Mouse (Mus musculus): ENCODE measurements around the gene Nme6. TPM values are rescaled to one million over a fixed set of nuclear protein-coding genes. Genes with fewer than 3 reads are reported as not detected.

The Nme6 gene
- polyA plus RNA-seq, 1 experiment from 2014 or later, result 73.2 TPM

GRCm38 (mm10) chr9:109825739-109826138 lies 6.8 kb upstream of the Nme6 start:
- Histone ChIP-seq H3K4me1 (no peaks in the 10 kb centered on the region), H3K9me3 (replicated peaks) (no peaks in the 10 kb centered on the region), H3K36me3 (peaks cover 4% of the 10 kb centered on the region; the same call in 1 of the 2 replicates), H3K4me2 (no peak overlapping the region), H3K9ac (replicated peaks) (no peak overlapping the region), H3K4me3 (replicated peaks) (no peak overlapping the region), H3K27me3 (replicated peaks) (no peaks in the 10 kb centered on the region), H3K27ac (replicated peaks) (no peak overlapping the region)
- WGBS, result 74% methylated on average over 4 of the region's 4 CpGs
- no peak for ATAC-seq (ENCODE audit: low FRiP score)

GRCm38 (mm10) chr9:109826181-109826580 lies 6.4 kb upstream of the Nme6 start:
- ATAC-seq (ENCODE audit: low FRiP score), result no peak
- Histone ChIP-seq H3K36me3 (peaks cover 4% of the 10 kb centered on the region; the same call in 1 of the 2 replicates), H3K4me1 (no peaks in the 10 kb centered on the region), H3K9ac (replicated peaks) (no peak overlapping the region), H3K27me3 (replicated peaks) (no peaks in the 10 kb centered on the region), H3K27ac (replicated peaks) (no peak overlapping the region), H3K4me2 (no peak overlapping the region), H3K9me3 (replicated peaks) (no peaks in the 10 kb centered on the region), H3K4me3 (replicated peaks) (no peak overlapping the region)
- 80% methylated on average over 5 of the region's 5 CpGs for WGBS

DNA sequence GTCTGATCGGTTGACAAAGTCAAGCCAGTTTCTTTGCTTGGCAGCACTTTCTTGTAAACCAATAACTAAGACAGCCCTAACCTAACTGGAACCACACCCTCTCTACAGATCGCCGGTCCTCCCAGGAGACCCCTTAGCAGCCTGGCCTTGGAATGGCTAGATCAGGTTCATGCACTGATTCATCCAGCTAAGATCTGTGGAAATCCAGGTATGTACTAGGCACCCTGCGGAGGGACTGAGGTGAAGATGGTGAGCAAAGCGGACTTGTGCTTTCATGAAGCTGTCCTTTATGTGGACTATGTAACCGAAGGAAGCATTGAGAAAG lies 501 bp downstream of the Nme6 start:
- H3K9me3 ChIP-seq (replicated peaks), result no peaks in the 10 kb centered on the region
- peaks cover 15% of the 10 kb centered on the region for H3K36me3 ChIP-seq
- peak overlapping the region; percentile 92 for H3K4me2 ChIP-seq
- H3K27me3 ChIP-seq (replicated peaks), result no peaks in the 10 kb centered on the region
- peak overlapping the region; percentile 74 for H3K4me3 ChIP-seq (replicated peaks)
- 7% methylated on average over 6 of the region's 6 CpGs for WGBS
- ATAC-seq (ENCODE audit: low FRiP score), result peak; percentile 59
- H3K9ac ChIP-seq (replicated peaks), result peak overlapping the region; percentile 69
- H3K27ac ChIP-seq (replicated peaks), result peak overlapping the region; percentile 92
- H3K4me1 ChIP-seq, result peaks cover 13% of the 10 kb centered on the region

DNA sequence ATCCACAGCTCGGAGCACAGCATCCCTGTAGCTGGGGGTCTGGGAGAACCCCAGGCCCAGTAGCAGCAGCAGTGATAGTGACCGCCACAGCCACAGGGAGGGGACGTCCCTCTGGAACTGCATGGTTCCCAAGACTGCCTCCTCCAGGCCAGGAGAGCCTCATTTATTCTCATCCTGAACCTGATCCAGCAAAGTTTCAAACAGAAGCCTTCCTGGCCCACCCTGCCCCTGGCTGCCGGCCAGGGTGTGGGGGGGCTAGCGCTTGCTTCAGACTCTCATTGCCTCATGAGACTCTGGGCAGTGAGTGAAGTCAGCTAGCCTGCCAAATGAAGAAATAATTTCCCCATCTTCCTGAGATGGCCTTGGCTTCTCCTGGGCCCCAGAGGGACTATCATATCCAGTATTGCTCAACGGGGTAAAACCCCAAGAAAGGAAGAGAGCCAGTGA lies 16.8 kb downstream of the Nme6 start, which contains the start of gene Camp:
Camp (minus strand) TSS at position 306 of the 447 bp plus-strand sequence.
- peaks cover 5% of the 10 kb centered on the region; the same call in 1 of the 2 replicates for H3K4me1 ChIP-seq
- peaks cover 5% of the 10 kb centered on the region for H3K36me3 ChIP-seq
- ATAC-seq (ENCODE audit: low FRiP score), result no peak
- no peak within 1 kb of the TSS for H3K9ac ChIP-seq (replicated peaks)
- H3K27ac ChIP-seq (replicated peaks), result no peak within 1 kb of the TSS
- H3K9me3 ChIP-seq (replicated peaks), result no peaks in the 10 kb centered on the region
- no peak within 1 kb of the TSS for H3K4me3 ChIP-seq (replicated peaks)
- no peak within 1 kb of the TSS for H3K4me2 ChIP-seq
- no peaks in the 10 kb centered on the region for H3K27me3 ChIP-seq (replicated peaks)
- WGBS, result 70% methylated on average over 6 of the region's 6 CpGs

GRCm38 (mm10) chr9:109850099-109850498 lies 17.6 kb downstream of the Nme6 start:
- no peak for ATAC-seq (ENCODE audit: low FRiP score)
- H3K27me3 ChIP-seq (replicated peaks), result no peaks in the 10 kb centered on the region
- H3K27ac ChIP-seq (replicated peaks), result no peak overlapping the region
- no peaks in the 10 kb centered on the region for H3K9me3 ChIP-seq (replicated peaks)
- no peak overlapping the region for H3K4me3 ChIP-seq (replicated peaks)
- WGBS, result 88% methylated on average over 5 of the region's 5 CpGs
- peaks cover 3% of the 10 kb centered on the region; the same call in 1 of the 2 replicates for H3K36me3 ChIP-seq
- peaks cover 5% of the 10 kb centered on the region; the same call in 1 of the 2 replicates for H3K4me1 ChIP-seq
- no peak overlapping the region for H3K9ac ChIP-seq (replicated peaks)
- no peak overlapping the region for H3K4me2 ChIP-seq

GRCm38 (mm10) chr9:109854341-109854740 lies 21.8 kb downstream of the Nme6 start:
- H3K27ac ChIP-seq (replicated peaks), result no peak overlapping the region
- 77% methylated on average over 2 of the region's 2 CpGs for WGBS

DNA sequence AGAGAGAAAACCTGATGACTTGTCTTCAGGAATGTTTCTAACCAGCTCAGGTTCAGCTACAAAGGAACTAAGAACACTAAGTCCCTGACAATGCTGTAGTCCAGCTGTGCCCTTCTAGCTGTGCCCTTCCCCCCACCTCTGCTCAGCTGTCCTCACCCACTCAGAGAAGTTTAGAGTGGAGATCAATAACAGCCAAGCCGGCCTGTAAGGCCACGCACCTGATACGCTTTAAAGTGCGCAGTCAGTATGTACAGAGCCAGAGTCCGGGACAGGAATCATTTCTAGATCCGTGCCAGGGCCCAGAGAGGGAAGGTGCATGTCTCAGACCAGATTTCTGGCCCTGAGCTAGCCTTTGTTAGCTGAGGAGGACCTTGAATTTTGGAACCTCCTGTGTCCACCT lies 23.4 kb downstream of the Nme6 start:
- no peak overlapping the region for H3K4me3 ChIP-seq (replicated peaks)
- no peak overlapping the region for H3K27ac ChIP-seq (replicated peaks)
- H3K36me3 ChIP-seq, result no peaks in the 10 kb centered on the region
- no peak overlapping the region for H3K9ac ChIP-seq (replicated peaks)
- no peaks in the 10 kb centered on the region for H3K9me3 ChIP-seq (replicated peaks)
- 86% methylated on average over 6 of the region's 6 CpGs for WGBS
- no peaks in the 10 kb centered on the region for H3K4me1 ChIP-seq
- no peak overlapping the region for H3K4me2 ChIP-seq
- H3K27me3 ChIP-seq (replicated peaks), result no peaks in the 10 kb centered on the region
- no peak for ATAC-seq (ENCODE audit: low FRiP score)

More at GRCm38 (mm10) chr9:109854341-109854740, 21.8 kb downstream of the Nme6 start:
- Histone ChIP-seq H3K4me3 (replicated peaks) (no peak overlapping the region), H3K36me3 (no peaks in the 10 kb centered on the region), H3K9ac (replicated peaks) (no peak overlapping the region), H3K9me3 (replicated peaks) (no peaks in the 10 kb centered on the region), H3K4me2 (no peak overlapping the region), H3K27me3 (replicated peaks) (no peaks in the 10 kb centered on the region), H3K4me1 (0 out of 2 replicates have a peak, but pooled peaks cover under 1% of the 10 kb centered on the region)
- no peak for ATAC-seq (ENCODE audit: low FRiP score)

DNA sequence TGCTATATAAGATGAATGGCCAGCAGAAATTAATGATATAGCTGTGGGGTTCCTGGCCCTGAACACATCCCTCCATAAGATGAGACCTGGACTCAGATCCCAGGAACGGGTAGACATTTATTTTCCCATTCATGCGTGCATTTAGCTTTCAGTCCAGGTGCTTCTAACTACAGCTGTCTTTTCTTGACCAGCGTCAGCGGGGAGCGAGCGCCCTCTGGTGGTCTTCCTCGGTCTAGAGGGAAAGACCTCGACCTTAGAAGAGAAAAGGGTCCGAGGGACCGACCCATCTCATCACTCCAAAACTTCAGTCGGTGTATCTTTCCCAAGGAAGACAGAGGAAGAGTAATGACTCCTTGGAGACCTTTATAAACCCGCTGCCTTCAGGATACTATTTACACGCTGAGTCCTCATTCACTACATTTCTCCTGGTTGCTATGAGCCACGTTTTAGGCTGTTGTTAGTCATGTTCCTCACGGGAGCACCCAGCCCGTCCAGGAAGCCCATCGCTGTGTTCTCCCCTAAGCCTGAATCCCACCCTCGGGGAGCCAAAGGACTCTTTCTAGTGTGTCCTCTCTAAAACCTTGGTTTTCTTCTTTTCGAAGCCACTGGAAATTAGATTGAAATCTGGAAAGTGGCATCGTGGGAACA lies 30.0 kb downstream of the Nme6 start:
- no peaks in the 10 kb centered on the region for H3K36me3 ChIP-seq
- ATAC-seq (ENCODE audit: low FRiP score), result peak; percentile 59; the same call in 1 of the 2 replicates
- peak overlapping the region; percentile 49 for H3K4me2 ChIP-seq
- no peak overlapping the region for H3K4me3 ChIP-seq (replicated peaks)
- H3K27me3 ChIP-seq (replicated peaks), result no peaks in the 10 kb centered on the region
- no peaks in the 10 kb centered on the region for H3K9me3 ChIP-seq (replicated peaks)
- no peak overlapping the region for H3K9ac ChIP-seq (replicated peaks)
- 17% methylated on average over 19 of the region's 20 CpGs for WGBS
- no peak overlapping the region for H3K27ac ChIP-seq (replicated peaks)
- 0 out of 2 replicates have a peak, but pooled peaks cover 6% of the 10 kb centered on the region for H3K4me1 ChIP-seq

DNA sequence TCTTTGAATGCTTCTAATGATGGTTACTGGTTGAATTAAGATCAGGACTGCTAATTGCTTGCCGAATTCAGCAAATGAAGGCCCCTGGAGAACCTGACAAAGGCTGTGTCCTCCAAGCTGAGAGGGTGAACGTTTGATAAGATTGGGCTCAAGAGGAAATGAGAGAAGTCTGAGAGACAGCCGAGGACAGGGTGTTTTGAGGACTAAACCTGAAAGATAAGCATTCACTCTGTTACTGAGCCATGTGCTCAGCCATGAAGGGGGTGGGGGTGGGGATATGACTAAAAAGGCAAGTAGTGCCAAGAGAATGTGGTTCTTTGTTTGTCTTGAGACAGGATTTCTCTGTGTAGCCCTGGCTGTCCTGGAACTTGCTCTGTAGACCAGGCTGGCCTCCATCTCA lies 30.5 kb downstream of the Nme6 start:
- 59% methylated on average over 3 of the region's 3 CpGs for WGBS
- Histone ChIP-seq H3K4me1 (0 out of 2 replicates have a peak, but pooled peaks cover 6% of the 10 kb centered on the region), H3K9me3 (replicated peaks) (no peaks in the 10 kb centered on the region), H3K4me2 (no peak overlapping the region), H3K9ac (replicated peaks) (no peak overlapping the region), H3K36me3 (no peaks in the 10 kb centered on the region), H3K4me3 (replicated peaks) (no peak overlapping the region), H3K27ac (replicated peaks) (no peak overlapping the region), H3K27me3 (replicated peaks) (no peaks in the 10 kb centered on the region)
- no peak for ATAC-seq (ENCODE audit: low FRiP score)

- no peak overlapping the region for H3K27ac ChIP-seq (replicated peaks)
- no peaks in the 10 kb centered on the region for H3K36me3 ChIP-seq
- H3K9ac ChIP-seq (replicated peaks), result no peak overlapping the region
- no peak for ATAC-seq (ENCODE audit: low FRiP score)
- H3K4me3 ChIP-seq (replicated peaks), result no peak overlapping the region
- no peaks in the 10 kb centered on the region for H3K9me3 ChIP-seq (replicated peaks)
- H3K4me2 ChIP-seq, result no peak overlapping the region
- WGBS, result 80% methylated on average over 2 of the region's 2 CpGs
- H3K27me3 ChIP-seq (replicated peaks), result no peaks in the 10 kb centered on the region
- 0 out of 2 replicates have a peak, but pooled peaks cover 6% of the 10 kb centered on the region for H3K4me1 ChIP-seq
Measured at GRCm38 (mm10) chr9:109866218-109866617, 33.7 kb downstream of the Nme6 start.

DNA sequence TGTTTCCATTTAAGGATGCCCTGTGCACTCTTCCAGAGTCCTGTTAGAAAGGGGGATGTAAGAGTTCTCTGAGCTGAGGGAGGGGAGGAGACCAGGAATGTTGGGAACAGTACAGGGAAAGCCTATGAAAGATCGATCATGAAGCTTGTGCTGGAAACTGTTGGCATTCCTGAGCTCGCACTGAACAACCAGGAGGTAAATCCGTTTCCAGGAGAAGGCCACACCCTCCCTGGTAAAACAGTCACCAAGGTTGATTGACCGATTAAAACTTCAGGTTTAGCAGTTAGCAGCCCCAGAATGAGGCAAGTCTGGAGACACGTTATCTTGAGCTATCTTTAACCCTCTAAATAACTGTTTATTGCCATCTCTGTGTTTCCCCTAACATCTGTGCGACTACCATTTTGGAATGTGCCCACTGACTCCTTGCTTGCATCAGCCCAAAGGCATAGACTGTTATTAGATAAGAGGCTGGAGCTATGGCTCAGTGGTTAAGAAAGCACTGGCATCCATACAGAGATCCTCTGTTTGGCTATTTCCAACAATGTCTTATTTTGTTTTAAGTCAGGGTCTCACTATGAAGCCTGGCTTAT lies 38.5 kb downstream of the Nme6 start:
- H3K4me1 ChIP-seq, result peaks cover 4% of the 10 kb centered on the region
- H3K27me3 ChIP-seq (replicated peaks), result no peaks in the 10 kb centered on the region
- H3K4me2 ChIP-seq, result no peak overlapping the region
- WGBS, result 52% methylated on average over 6 of the region's 6 CpGs
- no peaks in the 10 kb centered on the region for H3K9me3 ChIP-seq (replicated peaks)
- no peak overlapping the region for H3K4me3 ChIP-seq (replicated peaks)
- no peak for ATAC-seq (ENCODE audit: low FRiP score)
- H3K27ac ChIP-seq (replicated peaks), result no peak overlapping the region
- no peaks in the 10 kb centered on the region for H3K36me3 ChIP-seq
- H3K9ac ChIP-seq (replicated peaks), result no peak overlapping the region

Data from neural tube, embryonic 15.5 days (tissue).